Mouse (Mus musculus): ENCODE results near the gene Ggact. TPM values are rescaled to one million over a fixed set of nuclear protein-coding genes. Genes with fewer than 3 reads are reported as not detected.

Gene Ggact
- total RNA-seq (2023), result 8.2 to 14.2 TPM (median 10.9 TPM) in 4 replicates

DNA sequence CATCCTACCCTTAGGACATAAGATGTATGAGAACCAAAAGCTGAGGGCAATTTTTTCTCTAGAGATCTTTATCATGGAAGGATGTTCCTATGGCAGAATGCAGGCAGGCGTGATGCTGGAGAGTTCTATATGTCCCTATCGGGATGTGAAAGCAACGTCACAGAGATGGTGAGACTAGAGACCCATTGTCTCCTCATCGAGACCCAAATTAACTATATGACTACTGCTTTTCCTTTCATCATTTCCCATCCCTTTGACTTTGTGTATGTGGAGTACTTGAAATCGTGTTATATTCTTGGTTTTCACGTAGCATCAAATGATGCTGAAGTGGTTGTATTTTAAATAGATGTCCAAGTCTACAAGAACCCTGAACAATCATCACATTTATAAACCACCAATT lies at the start of gene Ggact:
TSS of gene Ggact (minus strand) at position 101 of the 400 bp plus-strand sequence.

Other genes starting within 250 kb of the Ggact start
- 6.0 to 8.9 TPM (median 7.7 TPM) in 4 replicates for gene Tmtc4, start 70.3 kb upstream of the Ggact start, total RNA-seq (2023)

Measured in B cell, adult 62 days (primary cell).